Mouse (Mus musculus) G1E (cell line): ENCODE measurements around the gene Tmed2. TPM values are rescaled to one million over a fixed set of nuclear protein-coding genes. Genes with fewer than 3 reads are reported as not detected.
"Not testable (repeated sequence)": the region's sequence is repeated elsewhere in the genome, so short reads cannot be mapped to it uniquely, and the experiment has no call there.

Source experiments
- ATAC-seq: 2 replicates; pipeline ENCODE4 v1.8.0; 2016; ENCODE audit warnings: mild to moderate bottlenecking; ENCODE audit not compliant: insufficient number of reproducible peaks, poor library complexity, low FRiP score, severe bottlenecking; ENCODE audit errors: extremely low read depth
- DNase-seq: peaks from one replicate; pipeline ENCODE4 v3.0.0; 2012; ENCODE audit warnings: low spot score
- H3K27me3 ChIP-seq: 2 replicates; pipeline ENCODE4 v1.6.1; 2012; ENCODE audit warnings: mild to moderate bottlenecking, low read length, inconsistent platforms; ENCODE audit not compliant: insufficient read depth
- H3K36me3 ChIP-seq: replicated peaks from 2 replicates; pipeline ENCODE3; 2012; ENCODE audit warnings: mild to moderate bottlenecking, inconsistent platforms
- H3K4me1 ChIP-seq: 2 replicates; pipeline ENCODE4 v1.6.1; 2012; ENCODE audit warnings: low read depth, low read length, inconsistent platforms, mixed read lengths; ENCODE audit not compliant: insufficient read depth
- H3K4me3 ChIP-seq: 2 replicates; pipeline ENCODE4 v1.5.1; 2012; ENCODE audit warnings: low read depth, mild to moderate bottlenecking, inconsistent platforms, low read length, moderate library complexity, mixed read lengths
- H3K9me3 ChIP-seq: replicated peaks from 2 replicates; pipeline ENCODE4 v1.6.1; 2012; ENCODE audit warnings: inconsistent platforms
- CTCF ChIP-seq: IDR thresholded peaks from 2 replicates; pipeline ENCODE4 v1.5.1; 2012; ENCODE audit warnings: low read depth, low read length, inconsistent platforms, mixed read lengths
- GATA1 ChIP-seq: IDR thresholded peaks from 2 replicates; pipeline ENCODE4 v1.6.1; 2012; ENCODE audit warnings: borderline replicate concordance, low read length, inconsistent platforms, mixed read lengths
- GATA2 ChIP-seq: IDR thresholded peaks from 2 replicates; pipeline ENCODE4 v1.6.1; 2012; ENCODE audit warnings: low read depth, low read length, inconsistent platforms, borderline replicate concordance
- POLR2AphosphoS5 ChIP-seq: IDR thresholded peaks from 2 replicates; pipeline ENCODE4 v1.6.1; 2012; ENCODE audit warnings: low read depth, low read length, inconsistent platforms; ENCODE audit not compliant: insufficient replicate concordance
- TAL1 ChIP-seq: conservative IDR thresholded peaks from 2 replicates; pipeline ENCODE4 v1.6.1; 2012; ENCODE audit warnings: low read depth, low read length, inconsistent platforms, mixed read lengths
- polyA plus RNA-seq: library from polyadenylated mRNA; stranded (reverse); fragments of >175 nt; gene quantifications from 2 replicates; pipeline ENCODE4 v1.2.3, GENCODE M21; 2012
- total RNA-seq, 2 experiments: library from RNA; stranded (forward) in 1 of 2; stranded (reverse) in 1 of 2; fragments of 200-1000 nt in 1 of 2; fragments of >200 nt in 1 of 2; fragmentation: Nextera tagmentation in 1 of 2; gene quantifications; 2 replicates each; pipeline ENCODE4 v1.2.3; 2014 to 2017

Gene Tmed2
- total and polyA plus RNA-seq, 3 experiments = 167 to 548 (median 478) TPM

GRCm38 (mm10) chr5:124498221-124498876, 42.1 kb upstream of the Tmed2 start:
- H3K4me1 ChIP-seq = peaks cover 34% of the 10 kb centered on the region
- no peak for ATAC-seq

GRCm38 (mm10) chr5:124499001-124499400, 41.5 kb upstream of the Tmed2 start:
- peaks cover 10% of the 10 kb centered on the region for H3K36me3 ChIP-seq
- H3K9me3 ChIP-seq = no peaks in the 10 kb centered on the region
- H3K27me3 ChIP-seq = peaks cover 34% of the 10 kb centered on the region
- DNase-seq (no peak), ATAC-seq (no peak)
- peaks cover 34% of the 10 kb centered on the region for H3K4me1 ChIP-seq
- H3K4me3 ChIP-seq = no peak overlapping the region
- TF ChIP-seq TAL1 = no peak
- no peak for TF ChIP-seq GATA1
- no peak for TF ChIP-seq POLR2AphosphoS5
- TF ChIP-seq GATA2 = no peak

More at GRCm38 (mm10) chr5:124498221-124498876, 42.1 kb upstream of the Tmed2 start:
- Histone ChIP-seq H3K4me3 (no peak overlapping the region), H3K27me3 (peaks cover 27% of the 10 kb centered on the region), H3K36me3 (peaks cover 16% of the 10 kb centered on the region), H3K9me3 (no peaks in the 10 kb centered on the region)
- no peak for DNase-seq
- TF ChIP-seq POLR2AphosphoS5 (no peak), CTCF (no peak), TAL1 (no peak), GATA2 (no peak), GATA1 (no peak)

GRCm38 (mm10) chr5:124500037-124500436, 40.5 kb upstream of the Tmed2 start:
- not testable (repeated sequence) for DNase-seq, H3K4me3 ChIP-seq, H3K36me3 ChIP-seq, H3K9me3 ChIP-seq, ATAC-seq
- H3K27me3 ChIP-seq = peaks cover 40% of the 10 kb centered on the region
- peaks cover 34% of the 10 kb centered on the region for H3K4me1 ChIP-seq

- ATAC-seq (no peak), DNase-seq (no peak)
- peaks cover 34% of the 10 kb centered on the region for H3K4me1 ChIP-seq
- H3K27me3 ChIP-seq = peaks cover 45% of the 10 kb centered on the region
- no peaks in the 10 kb centered on the region for H3K9me3 ChIP-seq
- H3K4me3 ChIP-seq = no peak overlapping the region
- no peak for TF ChIP-seq CTCF
- no peak for TF ChIP-seq GATA1
- no peak for TF ChIP-seq TAL1
- TF ChIP-seq GATA2 = no peak
- no peak for TF ChIP-seq POLR2AphosphoS5
- peaks cover under 1% of the 10 kb centered on the region for H3K36me3 ChIP-seq
These were observed 39.9 kb upstream of the Tmed2 start for GRCm38 (mm10) chr5:124500573-124500972.

GRCm38 (mm10) chr5:124501541-124501940, 39.0 kb upstream of the Tmed2 start:
- ATAC-seq = no peak

GRCm38 (mm10) chr5:124503742-124504141, 36.8 kb upstream of the Tmed2 start:
- Histone ChIP-seq H3K27me3 (peaks cover 67% of the 10 kb centered on the region), H3K4me1 (peaks cover 16% of the 10 kb centered on the region), H3K36me3 (no peaks in the 10 kb centered on the region), H3K4me3 (no peak overlapping the region), H3K9me3 (no peaks in the 10 kb centered on the region)
- no peak for ATAC-seq
- TF ChIP-seq GATA2 (no peak), CTCF (no peak), POLR2AphosphoS5 (no peak), GATA1 (no peak), TAL1 (no peak)
- DNase-seq = no peak

More at GRCm38 (mm10) chr5:124501541-124501940, 39.0 kb upstream of the Tmed2 start:
- Histone ChIP-seq H3K4me1 (peaks cover 32% of the 10 kb centered on the region), H3K4me3 (no peak overlapping the region), H3K9me3 (no peaks in the 10 kb centered on the region), H3K27me3 (peaks cover 51% of the 10 kb centered on the region), H3K36me3 (no peaks in the 10 kb centered on the region)
- TF ChIP-seq GATA1 = no peak
- no peak for TF ChIP-seq GATA2
- no peak for TF ChIP-seq POLR2AphosphoS5
- TF ChIP-seq CTCF = no peak
- TF ChIP-seq TAL1 = no peak
- DNase-seq = no peak

- H3K4me1 ChIP-seq = peaks cover 17% of the 10 kb centered on the region
- no peaks in the 10 kb centered on the region for H3K36me3 ChIP-seq
- peaks cover 74% of the 10 kb centered on the region for H3K27me3 ChIP-seq
- ATAC-seq (no peak), DNase-seq (no peak)
- no peaks in the 10 kb centered on the region for H3K9me3 ChIP-seq
- no peak overlapping the region for H3K4me3 ChIP-seq
- TF ChIP-seq TAL1 = no peak
- TF ChIP-seq GATA2 = no peak
- TF ChIP-seq POLR2AphosphoS5 = no peak
- no peak for TF ChIP-seq GATA1
- TF ChIP-seq CTCF = no peak
These were observed 35.3 kb upstream of the Tmed2 start for GRCm38 (mm10) chr5:124505235-124505634.
